Mouse (Mus musculus) intestine, embryonic 15.5 days (tissue): ENCODE measurements at regions not wholly inside any gene's neighbourhood (a gene's known extent, or its start where the extent isn't known, plus 50 kb on each side); places are given as distances from the start of the nearest gene placed in this dataset.

ENCODE experiments used
- ATAC-seq: fragments of 200-750 bp; cut with Nextera tagmentation; 2 replicates; pipeline ENCODE4 v1.8.0; 2017; ENCODE audit warnings: moderate TSS enrichment, moderate library complexity
- H3K27ac ChIP-seq: fragments of 300-500 bp; sonication (generic); 2 replicates; pipeline ENCODE4 v1.5.1; 2015; ENCODE audit warnings: mild to moderate bottlenecking, inconsistent platforms
- H3K27me3 ChIP-seq: fragments of 300-500 bp; sonication (generic); replicated peaks from 2 replicates; pipeline ENCODE4 v1.6.1; 2015; ENCODE audit warnings: inconsistent platforms
- H3K36me3 ChIP-seq: fragments of 300-500 bp; sonication (generic); 2 replicates; pipeline ENCODE4 v1.6.1; 2015; ENCODE audit warnings: inconsistent platforms
- H3K4me1 ChIP-seq: fragments of 300-500 bp; sonication (generic); replicated peaks from 2 replicates; pipeline ENCODE4 v1.6.1; 2015; ENCODE audit warnings: inconsistent platforms
- H3K4me2 ChIP-seq: fragments of 300-500 bp; sonication (generic); replicated peaks from 2 replicates; pipeline ENCODE4 v1.6.1; 2015; ENCODE audit warnings: mild to moderate bottlenecking, inconsistent platforms
- H3K4me3 ChIP-seq: fragments of 300-500 bp; sonication (generic); replicated peaks from 2 replicates; pipeline ENCODE4 v1.5.1; 2015; ENCODE audit warnings: inconsistent platforms
- H3K9ac ChIP-seq: fragments of 300-500 bp; sonication (generic); 2 replicates; pipeline ENCODE4 v1.6.1; 2015; ENCODE audit warnings: inconsistent platforms
- H3K9me3 ChIP-seq: fragments of 300-500 bp; sonication (generic); 2 replicates; pipeline ENCODE4 v1.6.1; 2016; ENCODE audit warnings: inconsistent platforms
- WGBS: fragments of 180-500 bp; shearing (Covaris S2); methylation state at CpG from one replicate; pipeline ENCODE4 v1.1.7; 2015; 5-methylcytosine and 5-hydroxymethylcytosine counted together

DNA sequence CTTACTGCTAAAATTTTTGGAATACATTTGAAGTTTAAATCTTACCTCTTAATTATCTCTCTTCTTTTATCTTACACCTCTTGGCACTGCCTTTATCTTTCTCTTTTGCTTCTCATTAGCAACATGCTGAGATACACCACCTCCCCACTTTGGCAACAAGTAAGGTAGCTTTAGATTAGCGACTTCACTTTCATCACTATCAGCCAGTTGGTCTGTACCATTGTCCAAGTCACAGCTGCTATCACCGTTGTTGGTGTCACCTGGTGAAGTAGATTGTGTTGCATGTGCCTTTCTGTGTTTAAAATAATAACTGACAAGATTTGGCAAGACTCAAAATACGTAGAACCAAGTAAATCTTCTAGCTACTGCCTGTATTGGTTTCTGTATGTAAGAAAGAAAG, 513.0 kb downstream of the Cetn3 start:
- H3K4me3 ChIP-seq, result no peak overlapping the region
- no peak overlapping the region for H3K27ac ChIP-seq
- 46% methylated on average over 3 of the region's 3 CpGs for WGBS
- H3K4me2 ChIP-seq, result no peak overlapping the region
- H3K27me3 ChIP-seq, result no peaks in the 10 kb centered on the region
- H3K9me3 ChIP-seq, result no peaks in the 10 kb centered on the region
- H3K36me3 ChIP-seq, result no peaks in the 10 kb centered on the region
- H3K9ac ChIP-seq, result no peak overlapping the region
- no peaks in the 10 kb centered on the region for H3K4me1 ChIP-seq
- no peak for ATAC-seq

- ATAC-seq, result no peak
- Histone ChIP-seq H3K4me3 (no peak overlapping the region), H3K36me3 (no peaks in the 10 kb centered on the region), H3K4me1 (no peaks in the 10 kb centered on the region), H3K27me3 (no peaks in the 10 kb centered on the region), H3K9ac (no peak overlapping the region), H3K4me2 (no peak overlapping the region), H3K9me3 (no peaks in the 10 kb centered on the region), H3K27ac (no peak overlapping the region)
- 57% methylated on average over 2 of the region's 2 CpGs for WGBS
Observed at GRCm38 (mm10) chr13:82304227-82304626, 521.4 kb downstream of the Cetn3 start.

GRCm38 (mm10) chr13:82305076-82305475, 522.2 kb downstream of the Cetn3 start:
- WGBS, result 42% methylated on average over 6 of the region's 6 CpGs
- Histone ChIP-seq H3K36me3 (no peaks in the 10 kb centered on the region), H3K9ac (no peak overlapping the region), H3K9me3 (no peaks in the 10 kb centered on the region), H3K4me2 (no peak overlapping the region), H3K27ac (no peak overlapping the region), H3K4me3 (no peak overlapping the region), H3K27me3 (no peaks in the 10 kb centered on the region), H3K4me1 (no peaks in the 10 kb centered on the region)
- ATAC-seq, result no peak

DNA sequence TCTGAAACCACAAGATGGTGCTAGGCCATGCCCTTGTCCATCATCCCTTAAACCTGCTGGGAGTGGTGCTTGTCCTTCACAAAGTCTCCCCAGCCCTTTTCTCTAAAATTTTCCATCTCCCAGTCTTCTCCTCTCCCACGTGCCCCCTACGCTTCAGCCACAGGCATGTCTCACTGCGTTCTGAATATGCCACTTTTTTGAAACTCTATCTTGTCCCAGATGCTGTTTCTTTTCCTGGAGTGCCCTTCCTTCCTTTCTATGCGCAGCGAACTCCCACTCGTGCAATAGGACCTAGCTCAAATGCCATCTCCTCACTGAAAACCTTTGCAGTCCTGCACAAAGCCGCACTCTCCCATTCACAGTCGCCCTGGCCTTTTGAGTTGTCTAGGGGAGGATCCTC, 525.5 kb downstream of the Cetn3 start:
- H3K4me2 ChIP-seq, result no peak overlapping the region

GRCm38 (mm10) chr13:82316573-82317202, 533.8 kb downstream of the Cetn3 start:
- Histone ChIP-seq H3K27me3 (no peaks in the 10 kb centered on the region), H3K27ac (no peak overlapping the region), H3K9me3 (no peaks in the 10 kb centered on the region), H3K4me2 (no peak overlapping the region), H3K4me3 (no peak overlapping the region), H3K36me3 (no peaks in the 10 kb centered on the region), H3K9ac (no peak overlapping the region), H3K4me1 (no peaks in the 10 kb centered on the region)
- WGBS, result 61% methylated on average over 5 of the region's 5 CpGs
- ATAC-seq, result no peak

More for the DNA sequence above, 525.5 kb downstream of the Cetn3 start:
- 83% methylated on average over 8 of the region's 8 CpGs for WGBS
- Histone ChIP-seq H3K27ac (no peak overlapping the region), H3K4me1 (no peaks in the 10 kb centered on the region), H3K9me3 (no peaks in the 10 kb centered on the region), H3K27me3 (no peaks in the 10 kb centered on the region), H3K9ac (no peak overlapping the region), H3K4me3 (no peak overlapping the region), H3K36me3 (no peaks in the 10 kb centered on the region)
- no peak for ATAC-seq

GRCm38 (mm10) chr13:82317203-82317580, 534.3 kb downstream of the Cetn3 start:
- Histone ChIP-seq H3K36me3 (no peaks in the 10 kb centered on the region), H3K9me3 (no peaks in the 10 kb centered on the region), H3K9ac (no peak overlapping the region), H3K4me1 (no peaks in the 10 kb centered on the region), H3K4me2 (no peak overlapping the region), H3K4me3 (no peak overlapping the region), H3K27ac (no peak overlapping the region), H3K27me3 (no peaks in the 10 kb centered on the region)
- ATAC-seq, result no peak
- WGBS, result 77% methylated on average over 2 of the region's 2 CpGs

DNA sequence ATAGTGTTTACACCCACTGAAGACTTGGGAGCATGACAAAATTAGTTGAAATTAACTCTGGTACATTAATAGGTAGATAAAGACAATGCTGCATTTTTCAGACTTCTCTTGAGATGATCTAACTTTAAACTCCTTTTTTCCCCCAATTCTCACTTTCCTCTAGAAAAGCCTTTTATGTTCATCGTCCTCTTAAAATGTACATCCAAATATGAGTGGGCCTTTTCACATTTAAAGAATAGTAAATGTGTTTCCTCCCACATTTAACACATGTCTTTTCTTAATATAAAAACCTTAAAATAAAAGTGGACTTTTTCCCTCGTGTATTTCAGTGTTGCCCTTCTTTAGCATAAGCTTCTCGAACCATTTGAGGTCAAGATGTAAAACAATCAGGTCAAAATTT, 535.5 kb downstream of the Cetn3 start:
- H3K9ac ChIP-seq, result no peak overlapping the region
- no peak overlapping the region for H3K4me3 ChIP-seq
- no peaks in the 10 kb centered on the region for H3K36me3 ChIP-seq
- H3K27ac ChIP-seq, result no peak overlapping the region
- 65% methylated on average over 3 of the region's 3 CpGs for WGBS
- H3K4me2 ChIP-seq, result no peak overlapping the region
- no peaks in the 10 kb centered on the region for H3K9me3 ChIP-seq
- no peaks in the 10 kb centered on the region for H3K4me1 ChIP-seq
- ATAC-seq, result no peak
- H3K27me3 ChIP-seq, result no peaks in the 10 kb centered on the region

- no peak overlapping the region for H3K9ac ChIP-seq
- H3K36me3 ChIP-seq, result no peaks in the 10 kb centered on the region
- no peaks in the 10 kb centered on the region for H3K27me3 ChIP-seq
- no peak overlapping the region for H3K4me2 ChIP-seq
- no peak for ATAC-seq
- no peak overlapping the region for H3K4me3 ChIP-seq
- H3K4me1 ChIP-seq, result no peaks in the 10 kb centered on the region
- 85% methylated on average over 2 of the region's 2 CpGs for WGBS
- no peak overlapping the region for H3K27ac ChIP-seq
- no peaks in the 10 kb centered on the region for H3K9me3 ChIP-seq
Observed at GRCm38 (mm10) chr13:82354355-82354754, 571.5 kb downstream of the Cetn3 start.

DNA sequence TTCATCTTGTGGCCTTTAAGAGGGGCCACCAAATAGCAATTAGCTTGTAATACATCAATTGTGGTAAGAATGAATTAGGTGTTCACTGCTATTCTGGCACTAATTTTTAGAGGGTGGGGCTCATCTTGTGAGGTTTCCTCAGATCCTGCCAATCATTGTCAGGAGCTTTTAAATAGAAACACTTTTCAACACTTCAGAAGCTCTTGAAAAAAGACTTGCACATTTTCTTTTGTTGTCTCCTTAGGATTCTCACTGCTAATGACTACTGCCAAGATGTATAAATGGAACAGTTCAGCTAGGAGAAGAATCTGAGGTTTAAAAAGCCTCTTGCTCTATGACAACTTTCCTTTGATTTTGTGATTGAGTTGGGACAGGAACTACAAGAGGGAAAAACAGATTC, 572.4 kb downstream of the Cetn3 start:
- Histone ChIP-seq H3K36me3 (no peaks in the 10 kb centered on the region), H3K4me3 (no peak overlapping the region), H3K27me3 (no peaks in the 10 kb centered on the region), H3K9me3 (no peaks in the 10 kb centered on the region), H3K4me1 (no peaks in the 10 kb centered on the region), H3K27ac (no peak overlapping the region), H3K4me2 (no peak overlapping the region), H3K9ac (no peak overlapping the region)
- no peak for ATAC-seq

DNA sequence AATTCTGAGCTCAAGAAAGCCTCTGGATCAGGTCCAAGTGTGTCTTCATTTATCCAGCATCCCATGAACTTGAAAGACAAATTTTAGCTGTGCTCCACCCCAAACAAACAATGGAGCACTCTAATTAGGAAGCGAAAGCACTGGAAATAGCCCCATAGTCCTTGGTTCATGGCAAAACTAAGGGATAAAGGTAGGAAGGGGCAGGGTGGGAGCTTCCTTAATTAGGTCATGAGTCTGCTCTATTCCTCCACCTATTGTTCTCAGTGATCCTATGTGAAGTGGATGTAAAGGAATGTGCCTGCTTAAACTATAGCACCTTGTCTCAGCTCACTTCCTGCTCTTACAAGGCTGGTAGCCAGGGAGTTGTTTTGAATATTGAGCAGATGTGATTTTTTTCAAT, 576.6 kb downstream of the Cetn3 start:
- Histone ChIP-seq H3K4me3 (no peak overlapping the region), H3K4me2 (no peak overlapping the region), H3K9ac (no peak overlapping the region), H3K9me3 (no peaks in the 10 kb centered on the region), H3K36me3 (no peaks in the 10 kb centered on the region), H3K4me1 (no peaks in the 10 kb centered on the region), H3K27ac (no peak overlapping the region), H3K27me3 (no peaks in the 10 kb centered on the region)
- ATAC-seq, result no peak
- WGBS, result 89% methylated on average over 1 of the region's 1 CpGs

DNA sequence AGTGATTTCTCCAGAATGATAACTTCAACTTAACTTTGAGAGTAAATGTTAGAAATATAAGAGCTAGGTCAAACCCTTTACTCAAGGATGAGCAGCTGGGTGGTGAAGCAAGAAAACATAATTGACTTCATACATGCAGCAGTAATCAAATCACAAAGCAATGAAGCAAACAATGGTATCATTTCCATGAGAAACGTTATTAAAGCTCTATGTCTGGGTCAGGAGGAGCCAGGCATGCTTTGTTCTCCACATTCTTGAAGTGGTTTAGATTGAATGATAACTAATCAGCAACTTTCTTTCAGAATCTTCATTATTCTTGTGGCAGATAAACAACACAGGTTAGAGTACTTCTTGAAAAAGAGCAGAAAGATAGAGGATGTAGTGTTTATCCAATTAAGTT, 577.8 kb downstream of the Cetn3 start:
- Histone ChIP-seq H3K4me2 (no peak overlapping the region), H3K4me1 (no peaks in the 10 kb centered on the region), H3K9ac (no peak overlapping the region), H3K4me3 (no peak overlapping the region), H3K27me3 (no peaks in the 10 kb centered on the region), H3K36me3 (no peaks in the 10 kb centered on the region), H3K27ac (no peak overlapping the region), H3K9me3 (no peaks in the 10 kb centered on the region)
- no peak for ATAC-seq
- WGBS, result 30% methylated on average over 1 of the region's 1 CpGs

DNA sequence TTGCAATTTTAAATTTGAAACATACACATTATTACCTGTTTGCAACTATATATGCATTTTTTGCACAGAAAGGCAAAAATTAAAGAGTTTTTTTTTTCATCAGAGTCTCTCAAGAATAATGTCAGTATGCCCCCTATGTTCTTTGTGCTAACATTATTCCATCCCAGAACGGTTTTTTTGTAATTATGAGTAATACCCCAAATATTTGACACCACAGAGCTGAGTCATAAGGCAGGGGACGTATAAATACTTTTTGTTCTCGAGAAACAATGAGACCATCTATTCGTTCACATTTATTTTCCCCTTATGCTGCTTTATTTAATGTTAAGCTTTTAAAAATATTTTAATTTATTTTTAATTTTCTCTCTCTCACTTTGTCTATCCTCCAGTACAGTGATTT, 578.5 kb downstream of the Cetn3 start:
- no peak for ATAC-seq
- Histone ChIP-seq H3K4me1 (no peaks in the 10 kb centered on the region), H3K9ac (no peak overlapping the region), H3K36me3 (no peaks in the 10 kb centered on the region), H3K27me3 (no peaks in the 10 kb centered on the region), H3K9me3 (no peaks in the 10 kb centered on the region), H3K4me3 (no peak overlapping the region), H3K4me2 (no peak overlapping the region), H3K27ac (no peak overlapping the region)
- 71% methylated on average over 4 of the region's 4 CpGs for WGBS

DNA sequence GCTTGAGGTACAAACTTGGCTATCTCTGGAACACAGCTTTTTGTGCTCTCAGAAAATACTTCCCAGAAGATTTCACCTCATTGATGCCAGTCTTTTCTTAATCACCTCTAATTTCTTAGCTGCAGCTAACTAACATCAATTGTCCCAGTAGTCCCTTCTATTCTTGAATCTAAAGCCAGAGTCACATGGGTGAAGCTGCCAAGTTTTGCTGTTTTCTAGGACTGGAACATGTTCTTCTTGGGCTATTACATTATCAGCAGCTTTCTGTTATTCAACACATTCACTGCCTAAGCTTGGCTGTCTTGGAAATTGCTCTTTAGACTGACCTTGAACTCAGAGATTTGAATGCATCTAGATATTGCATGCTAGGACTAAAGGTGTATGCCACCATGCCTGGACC, 583.9 kb downstream of the Cetn3 start:
- no peaks in the 10 kb centered on the region for H3K9me3 ChIP-seq
- H3K27me3 ChIP-seq, result no peaks in the 10 kb centered on the region

More for the DNA sequence above, 583.9 kb downstream of the Cetn3 start:
- ATAC-seq, result no peak
- H3K4me3 ChIP-seq, result no peak overlapping the region
- H3K9ac ChIP-seq, result no peak overlapping the region
- no peaks in the 10 kb centered on the region for H3K4me1 ChIP-seq
- H3K36me3 ChIP-seq, result no peaks in the 10 kb centered on the region
- no peak overlapping the region for H3K27ac ChIP-seq
- no peak overlapping the region for H3K4me2 ChIP-seq
